Mouse (Mus musculus) gastrocnemius, adult 8-10 months (tissue): ENCODE measurements around the gene Tmed1. TPM values are rescaled to one million over a fixed set of nuclear protein-coding genes. Genes with fewer than 3 reads are reported as not detected.
A peak's percentile ranks its signal among the peaks of the same experiment; 100 is the strongest.
"Not testable (repeated sequence)": the region's sequence is repeated elsewhere in the genome, so short reads cannot be mapped to it uniquely, and the experiment has no call there.

Source experiments
- DNase-seq, 2 experiments: peaks; one replicate each; pipeline ENCODE4 v3.0.0; 2022; ENCODE audit warnings: low spot score in 2 of 2
- microRNA-seq: library from miRNA; unstranded; fragments of <30 nt; microRNA quantifications from one replicate; pipeline ENCODE4 v1.2.0, GENCODE M21; 2022
- total RNA-seq, 4 experiments: library from RNA; stranded (reverse); gene quantifications; 2 replicates each; pipeline ENCODE4 v1.2.4; 2022

The Tmed1 gene
- total RNA-seq, 4 experiments from 2014 or later: 30.2 to 35.8 (median 33.3) TPM

DNA sequence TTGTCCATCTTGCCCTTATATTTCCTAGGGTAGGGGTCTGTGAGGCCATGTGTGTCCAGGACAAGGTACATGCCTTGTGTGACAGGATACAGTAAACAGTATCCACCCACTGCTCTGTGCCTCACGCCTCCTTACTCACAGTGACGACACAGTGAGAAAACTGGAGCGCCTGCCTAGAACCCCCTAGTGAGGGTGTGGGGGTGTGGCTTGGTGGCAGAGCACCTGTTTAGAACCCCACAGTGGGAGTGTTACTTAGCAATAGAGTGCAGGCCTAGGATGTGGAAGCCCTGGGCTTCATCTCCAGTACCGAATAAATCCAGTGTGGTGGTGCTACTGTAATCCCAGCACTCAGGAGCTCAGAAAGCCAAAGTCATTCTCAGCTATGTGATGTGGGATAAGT, 37.1 kb downstream of the Tmed1 start:
- no peak for DNase-seq

DNA sequence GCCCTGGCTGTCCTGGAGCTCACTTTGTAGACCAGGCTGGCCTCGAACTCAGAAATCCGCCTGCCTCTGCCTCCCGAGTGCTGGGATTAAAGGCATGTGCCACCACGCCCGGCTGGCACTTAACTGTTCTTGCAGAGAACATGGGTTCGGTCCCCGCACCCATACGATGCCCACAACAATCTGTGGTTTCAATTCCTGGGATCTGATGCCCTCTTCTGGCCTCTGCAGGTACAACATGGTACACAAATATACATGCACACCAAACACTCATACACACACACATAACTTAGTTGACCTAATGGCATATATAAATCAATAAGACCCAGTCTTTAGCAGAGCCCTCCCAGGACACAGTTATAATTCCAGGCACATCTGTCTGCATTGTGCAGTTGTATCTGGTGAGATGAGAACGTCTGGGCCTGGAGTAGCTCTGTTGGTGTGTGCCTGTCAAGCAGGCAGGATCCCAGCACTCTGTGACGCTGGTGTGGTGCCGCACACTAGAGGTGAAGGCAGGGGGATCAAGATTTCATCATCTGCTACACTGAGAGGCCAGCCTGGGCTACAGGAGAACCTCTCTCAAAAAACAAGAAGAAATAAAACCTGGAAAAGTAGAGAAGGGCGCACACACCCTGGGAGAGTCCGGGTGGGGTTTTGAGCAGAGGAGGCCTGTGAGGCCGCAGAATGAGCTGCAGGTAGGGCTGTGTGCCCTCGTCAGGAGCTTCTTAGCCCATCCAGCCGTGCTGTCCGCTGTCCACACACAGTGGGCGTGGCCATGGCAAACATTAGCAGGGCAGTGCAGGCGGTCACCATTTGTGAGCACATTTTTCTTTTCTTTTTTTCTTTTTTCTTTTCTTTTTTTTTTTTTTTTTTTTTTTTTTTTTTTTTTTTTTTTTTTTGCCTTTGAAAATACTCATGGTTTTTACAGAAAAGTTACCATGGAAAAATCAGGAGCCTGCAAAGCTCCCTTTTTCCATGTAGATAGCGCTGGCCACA, 40.7 kb downstream of the Tmed1 start:
- DNase-seq: peak in 1 of 2 experiments; percentile 38

DNA sequence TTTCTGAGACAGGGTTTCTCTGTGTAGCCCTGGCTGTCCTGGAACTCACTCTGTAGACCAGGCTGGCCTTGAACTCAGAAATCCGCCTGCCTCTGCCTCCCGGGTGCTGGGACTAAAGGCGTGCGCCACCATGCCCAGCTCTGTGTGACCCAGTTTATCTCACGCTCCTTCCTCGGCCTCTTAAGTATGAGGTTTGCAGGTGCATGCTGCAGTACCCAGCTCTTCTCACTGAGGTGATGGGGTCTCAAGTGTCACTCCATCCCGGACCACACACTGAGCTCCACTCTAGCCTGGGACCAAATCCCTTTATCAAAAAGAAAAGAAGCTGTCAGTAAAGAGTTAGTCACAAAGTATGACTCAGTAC, 45.5 kb downstream of the Tmed1 start:
- not testable (repeated sequence) for DNase-seq

DNA sequence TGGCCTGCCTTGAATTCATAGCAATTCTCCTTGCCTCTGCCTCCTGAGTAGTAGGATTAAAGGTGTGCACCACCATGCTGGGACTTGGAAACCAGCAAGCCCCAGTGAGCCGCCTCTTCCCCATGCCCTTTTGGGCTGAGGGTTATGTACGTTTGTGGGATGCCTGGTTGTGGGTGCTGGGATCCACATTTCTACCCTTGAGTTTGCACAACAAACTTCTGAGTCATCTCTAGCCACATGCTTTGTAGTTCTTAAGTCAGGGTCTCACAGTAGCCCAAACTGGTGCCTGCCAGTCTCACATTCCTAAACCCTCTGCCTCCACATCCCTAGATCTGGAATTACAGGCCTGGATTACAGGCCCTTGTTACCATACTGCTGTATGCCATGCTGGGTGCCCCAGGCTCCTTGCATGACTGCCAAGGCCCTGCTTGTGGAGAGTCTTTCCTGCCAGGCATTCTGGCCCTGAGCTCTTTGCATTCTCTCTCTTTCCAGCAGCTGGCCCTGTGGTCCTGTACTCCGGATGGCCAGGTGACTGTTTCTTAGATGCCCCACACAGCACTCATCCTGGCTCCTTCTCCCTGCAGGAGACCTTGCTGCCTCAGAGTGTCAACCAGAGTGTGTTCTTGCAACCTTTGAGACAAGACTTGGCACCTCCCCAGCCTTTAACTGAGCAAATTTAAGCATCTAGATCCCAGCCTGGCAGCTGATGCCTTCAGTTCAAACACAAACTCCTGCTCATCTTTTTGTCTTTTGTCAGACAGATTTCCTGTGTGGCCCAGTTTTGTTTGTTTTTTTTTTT, 46.1 kb downstream of the Tmed1 start:
- DNase-seq: no peak

DNA sequence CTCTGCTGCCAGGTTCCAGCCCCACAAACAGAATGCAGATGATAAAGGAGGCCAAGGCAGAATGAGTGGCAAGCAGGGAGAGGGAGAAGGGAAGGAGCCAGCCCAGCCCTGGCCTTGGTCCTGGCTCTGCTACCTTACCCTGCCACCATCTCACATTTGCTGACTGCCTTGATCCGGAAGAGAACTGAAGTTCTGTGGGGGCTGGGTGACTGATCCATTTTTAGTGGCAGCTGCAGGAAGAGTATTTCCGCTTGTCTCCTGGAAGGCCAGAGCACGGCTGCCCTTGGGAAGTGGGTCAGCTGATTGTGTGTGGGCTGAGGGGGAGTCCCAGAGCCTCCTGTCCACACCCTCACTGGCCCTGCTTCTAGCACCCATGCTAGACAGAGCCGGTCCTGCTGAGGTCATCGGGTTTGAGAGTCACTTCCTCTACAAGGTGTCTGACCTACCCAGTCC, 46.9 kb downstream of the Tmed1 start:
- DNase-seq: peak; percentile 70 to 75

DNA sequence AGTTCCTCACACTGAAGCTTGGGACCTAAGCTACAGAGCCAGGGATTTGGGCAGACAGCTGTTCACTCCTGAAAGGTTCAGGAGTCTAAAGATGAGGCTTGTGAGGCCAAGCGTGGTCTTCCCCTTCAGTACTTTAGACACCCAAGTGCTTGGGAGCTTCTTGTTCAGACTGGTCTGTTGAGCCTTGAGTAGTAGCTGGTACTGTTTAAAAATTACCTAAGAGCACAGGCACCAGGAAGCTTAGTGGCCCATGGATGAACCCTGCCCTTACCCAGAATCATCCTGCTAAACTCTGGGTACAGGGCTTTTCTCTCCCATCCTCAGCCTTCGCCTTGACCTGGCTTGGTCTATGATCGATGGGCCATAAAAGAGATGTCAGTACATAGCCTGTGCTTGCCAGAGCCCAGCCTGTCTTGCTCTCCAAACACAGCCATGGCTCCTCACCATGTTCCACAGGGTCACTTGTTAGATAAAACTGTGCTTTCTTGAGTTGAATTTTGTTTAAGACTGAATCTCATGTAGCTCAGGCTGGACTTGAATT, 49.6 kb downstream of the Tmed1 start:
- no peak for DNase-seq

DNA sequence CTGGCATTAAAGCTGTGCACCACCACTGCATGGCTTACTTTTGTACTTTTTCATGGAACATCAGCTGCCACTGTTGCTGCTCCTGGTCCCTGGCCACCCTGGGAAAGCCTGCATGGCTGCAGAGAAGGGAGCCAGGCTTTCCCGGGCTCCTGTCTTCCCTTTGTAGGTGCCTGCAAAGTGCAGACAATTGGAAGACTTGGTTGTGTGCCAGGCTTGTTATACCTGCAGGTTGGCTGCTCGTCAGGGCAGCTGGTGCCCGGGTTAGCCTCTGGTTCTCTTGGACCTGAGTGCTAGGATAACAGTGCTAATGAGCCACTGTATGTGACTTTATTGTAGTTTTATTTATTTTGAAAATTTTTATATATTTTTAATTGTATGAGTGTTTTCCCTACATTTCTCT, 51.2 kb downstream of the Tmed1 start:
- no peak for DNase-seq

Small RNA genes lying within 50 kb of the gene (microRNA-seq; reads per million reads assigned to microRNA genes)
- not detected for gene Mir199a-1

Other genes with a start within 250 kb of the Tmed1 start
- 10 to 100 TPM; 74.3 to 87.3 (median 80.7) TPM for gene Atg4d, start 245.0 kb downstream of the Tmed1 start, total RNA-seq
- 10 to 100 TPM in 3 of 4 experiments, 1 to 10 TPM in 1; 8.4 to 13.0 (median 11.4) TPM for gene Kri1, start 222.3 kb downstream of the Tmed1 start, total RNA-seq
- gene Cdkn2d, start 218.8 kb downstream of the Tmed1 start, total RNA-seq: 10 to 100 TPM in 3 of 4 experiments, 1 to 10 TPM in 1; 8.8 to 10.7 (median 10.6) TPM
- gene Ap1m2, start 197.9 kb downstream of the Tmed1 start, total RNA-seq: not detected
- 100 to 1,000 TPM; 155 to 165 (median 161) TPM for gene Slc44a2, start 189.6 kb downstream of the Tmed1 start, total RNA-seq
- 10 to 100 TPM; 15.8 to 20.6 (median 18.9) TPM for gene Ilf3, start 142.4 kb downstream of the Tmed1 start, total RNA-seq
- gene Qtrt1, start 98.4 kb downstream of the Tmed1 start, total RNA-seq: 1 to 10 TPM; 5.8 to 8.0 (median 6.2) TPM
- gene Dnm2, start 85.3 kb downstream of the Tmed1 start, total RNA-seq: 10 to 100 TPM; 29.3 to 39.1 (median 30.8) TPM
- under 1 TPM in 3 of 4 experiments, not detected in 1; 0.22 to 0.58 (median 0.48) TPM for gene AB124611, start 15.9 kb upstream of the Tmed1 start, total RNA-seq
- 10 to 100 TPM; 52.5 to 65.9 (median 55.2) TPM for gene Carm1, start 36.6 kb upstream of the Tmed1 start, total RNA-seq
- gene Timm29, start 82.5 kb upstream of the Tmed1 start, total RNA-seq: 10 to 100 TPM; 48.2 to 52.3 (median 51.3) TPM
- 1 to 10 TPM; 6.2 to 6.7 (median 6.5) TPM for gene Yipf2, start 82.6 kb upstream of the Tmed1 start, total RNA-seq
- 10 to 100 TPM; 37.3 to 40.9 (median 38.5) TPM for gene Smarca4, start 105.9 kb upstream of the Tmed1 start, total RNA-seq
- 1 to 10 TPM; 2.9 to 3.6 (median 3.2) TPM for gene Ldlr, start 213.2 kb upstream of the Tmed1 start, total RNA-seq